Mouse (Mus musculus) brain, embryonic 18.5 days (tissue): ENCODE data around the gene Gabrb2.

Experiments used
- DNase-seq: peaks from one replicate; pipeline ENCODE4 v3.0.0-alpha.2; 2012; ENCODE audit warnings: low read depth, low spot score

Gene Gabrb2

DNA sequence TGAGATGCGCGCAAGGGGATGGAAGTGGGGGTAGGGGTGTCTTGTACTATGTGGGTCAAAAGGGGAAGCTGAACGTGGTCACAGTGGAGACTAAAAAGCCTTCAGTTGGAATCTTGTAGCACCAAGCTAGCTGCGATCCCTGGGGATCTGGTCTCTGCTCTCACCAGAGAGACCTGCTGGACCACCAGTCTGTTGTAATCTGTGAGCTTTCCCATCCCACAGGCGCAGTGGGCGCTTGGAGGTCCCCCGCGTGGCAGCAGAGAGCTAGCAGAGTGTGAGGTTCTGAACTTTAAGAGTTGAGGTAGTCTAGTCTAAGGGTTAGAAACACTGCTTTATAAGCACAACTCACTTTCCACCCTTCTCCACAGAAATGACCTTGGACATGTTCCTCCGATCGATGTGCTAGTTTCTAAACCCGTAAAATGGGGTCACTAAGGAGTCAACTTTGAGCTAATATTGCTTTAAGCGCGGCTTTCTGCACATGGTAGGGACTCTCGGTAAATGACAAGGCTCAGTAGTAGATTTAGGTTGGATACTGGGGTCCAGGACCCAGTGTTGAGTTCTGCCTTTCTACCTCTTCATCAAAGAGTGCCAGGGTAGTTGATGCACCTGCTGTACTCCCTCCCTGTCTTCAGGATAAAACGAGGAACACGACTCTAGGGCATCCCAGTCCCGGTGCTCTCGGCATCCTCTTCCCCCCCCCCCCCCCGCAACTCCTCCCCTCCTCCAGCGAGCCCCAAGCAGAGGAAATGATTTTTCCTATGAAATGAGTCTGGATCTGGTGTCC, at the start of gene Gabrb2:
Gene Gabrb2 (plus strand): TSS at position 762 of the 787 bp plus-strand sequence.
- no peak for DNase-seq

DNA sequence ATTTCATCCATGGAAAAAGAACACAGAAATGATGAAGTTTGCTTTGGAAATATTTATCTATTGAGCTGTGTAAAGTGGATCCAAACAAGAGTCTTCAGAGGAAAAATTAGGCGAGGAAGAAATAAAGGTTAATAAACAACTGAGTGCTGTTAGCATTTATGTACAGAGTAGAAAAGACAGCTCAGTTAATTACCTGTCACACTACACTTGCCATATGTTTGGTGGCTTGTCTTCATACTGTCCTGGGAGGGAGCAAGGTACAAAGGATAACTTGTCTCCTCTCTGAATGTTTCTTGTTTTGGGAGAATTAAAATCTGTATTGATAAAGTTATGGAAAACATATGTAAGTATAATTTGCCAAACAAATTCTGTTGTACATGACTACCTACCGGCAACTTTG, 40.6 kb upstream of the Gabrb2 start:
- no peak for DNase-seq

DNA sequence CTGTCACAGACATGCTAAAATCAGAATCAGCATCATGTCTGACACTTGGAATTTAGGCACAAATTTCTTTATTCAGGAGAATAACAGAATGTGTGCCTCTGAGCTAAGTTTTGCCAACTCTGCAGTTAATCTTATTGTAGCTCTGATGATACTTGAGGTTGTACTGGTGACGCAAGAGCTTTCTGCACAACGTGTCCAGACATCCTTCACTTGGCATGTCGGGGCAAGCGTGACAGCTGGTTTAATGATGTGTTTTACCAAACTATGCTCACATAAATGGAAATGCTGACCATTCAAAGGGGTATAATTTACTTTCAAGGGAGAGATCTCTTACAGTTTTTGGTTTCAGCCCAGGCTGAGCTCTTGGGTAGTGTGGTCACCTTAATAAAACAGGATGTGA, 33.1 kb upstream of the Gabrb2 start:
- no peak for DNase-seq

DNA sequence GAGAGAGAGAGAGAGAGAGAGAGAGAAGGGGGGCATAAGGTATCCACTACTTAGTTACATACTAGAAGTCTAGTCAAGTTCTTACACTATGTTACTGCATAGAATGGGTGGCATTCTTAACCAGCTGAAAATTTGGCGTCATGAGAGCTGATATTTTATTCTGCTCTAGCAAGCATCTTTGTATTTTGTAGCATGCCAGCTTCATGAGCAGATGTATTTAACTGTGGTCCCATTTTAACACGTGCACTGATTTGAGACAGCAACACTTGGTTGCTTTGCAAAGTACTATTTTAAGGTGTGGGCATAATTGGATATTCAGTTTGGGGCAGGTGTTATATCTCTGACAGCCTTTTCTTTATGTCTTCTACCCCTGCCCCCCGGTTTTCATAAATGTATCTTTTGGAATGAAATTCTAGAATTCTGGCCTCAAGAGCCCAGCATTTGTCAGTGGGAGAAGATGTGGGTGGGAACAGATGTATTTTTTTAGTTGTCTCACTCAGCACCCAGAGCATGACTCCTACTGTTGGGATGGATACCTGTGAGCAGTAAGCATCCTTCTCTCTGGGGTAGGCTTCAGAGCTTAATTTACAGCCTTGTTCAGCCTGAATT, 28.8 kb upstream of the Gabrb2 start:
- no peak for DNase-seq

DNA sequence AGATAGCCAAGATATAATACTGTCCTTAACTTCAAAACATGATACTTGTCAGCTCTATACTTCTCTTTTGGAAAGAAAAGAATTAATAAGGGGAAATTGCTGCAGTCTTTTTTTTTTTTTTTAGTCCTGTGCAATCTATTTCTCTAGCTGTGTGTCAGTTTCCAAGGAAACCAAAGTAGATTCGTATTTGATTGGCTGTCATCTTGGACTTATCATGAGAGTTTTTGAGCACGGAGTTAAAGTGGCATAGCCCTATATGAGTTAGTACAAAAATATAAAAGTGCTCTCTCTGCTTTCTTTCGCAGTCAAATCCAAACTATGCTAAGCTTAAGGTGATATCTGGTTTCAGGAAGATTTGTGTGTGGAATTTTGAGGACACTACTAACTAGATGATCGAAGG, 26.1 kb upstream of the Gabrb2 start:
- DNase-seq: peak; percentile 42

DNA sequence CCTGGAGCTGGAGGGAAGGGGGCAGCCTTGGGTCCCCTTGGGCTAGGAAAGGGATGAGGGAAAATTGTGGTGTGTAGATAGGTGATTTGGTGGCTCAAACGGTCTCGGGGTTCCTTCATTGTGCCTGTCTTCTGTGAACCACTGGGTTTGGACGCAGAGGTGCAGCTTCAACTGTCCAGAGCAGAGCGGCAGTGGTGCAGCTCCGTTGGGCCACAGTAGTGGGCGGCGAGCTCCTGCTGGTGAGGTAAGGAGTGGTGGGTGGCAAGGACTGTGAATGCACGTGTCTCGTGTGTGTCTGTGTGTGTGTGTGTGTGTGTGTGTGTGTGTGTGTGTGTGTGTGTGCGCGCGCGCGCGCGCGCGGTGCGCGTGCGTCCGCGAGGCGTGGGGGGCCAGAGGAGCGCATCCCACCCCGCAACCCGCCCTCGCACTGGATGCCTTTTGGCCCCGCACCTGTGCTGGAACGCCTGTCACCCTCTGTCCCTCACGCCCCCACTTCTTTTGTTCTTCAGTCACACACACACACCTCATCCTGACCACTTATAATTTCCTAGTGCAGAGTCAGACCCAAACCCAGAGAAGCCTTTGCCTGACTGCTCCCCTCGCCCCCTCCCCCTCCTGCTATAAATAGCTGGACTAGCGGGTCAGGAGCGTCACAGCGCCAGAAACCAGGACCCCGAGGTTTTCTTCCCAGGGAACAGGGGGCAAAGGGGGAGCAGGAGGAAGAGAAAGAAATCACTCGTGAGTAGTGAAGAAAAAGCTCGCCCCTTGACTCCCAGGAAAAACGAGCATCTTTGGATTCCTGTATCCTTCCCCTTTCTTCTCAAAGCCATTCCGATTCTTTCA, 455 bp downstream of the Gabrb2 start:
- DNase-seq: no peak

DNA sequence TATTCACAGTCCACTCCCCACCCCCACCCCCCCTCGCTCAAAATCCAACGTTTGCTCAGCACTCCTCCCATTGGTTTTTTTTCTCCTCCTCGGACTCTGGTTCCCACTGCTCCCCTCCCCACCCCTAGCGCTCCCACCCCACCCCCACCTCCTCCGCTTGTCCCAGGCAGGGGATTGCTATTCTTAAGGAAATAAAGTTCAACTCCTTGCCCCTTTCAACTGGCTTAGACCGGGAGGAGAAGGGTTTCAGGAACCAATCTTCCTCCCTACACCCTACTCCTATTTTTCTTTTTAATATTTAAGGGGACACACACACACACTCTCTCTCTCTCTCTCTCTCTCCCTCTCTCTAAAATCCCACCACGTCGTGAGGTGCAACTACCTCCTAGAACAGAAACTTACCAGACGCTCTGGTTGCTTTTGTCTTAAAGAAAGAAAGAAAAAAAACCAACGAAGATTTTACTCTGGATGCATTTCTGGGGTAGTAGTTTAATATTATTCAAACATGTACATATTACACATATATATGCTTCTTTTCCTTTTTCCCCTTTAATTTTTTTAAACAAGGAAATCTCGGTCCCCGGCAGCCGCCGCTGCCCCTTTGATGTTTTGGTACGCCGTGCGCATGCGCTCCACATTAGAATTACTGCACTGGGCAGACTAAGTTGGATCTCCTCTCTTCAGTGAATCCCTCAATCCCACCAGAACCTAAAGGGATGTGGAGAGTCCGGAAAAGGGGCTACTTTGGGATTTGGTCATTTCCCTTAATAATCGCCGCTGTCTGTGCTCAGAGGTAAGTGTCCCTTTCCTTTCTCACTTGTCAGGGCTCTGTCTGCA, 1.3 kb downstream of the Gabrb2 start:
- no peak for DNase-seq

DNA sequence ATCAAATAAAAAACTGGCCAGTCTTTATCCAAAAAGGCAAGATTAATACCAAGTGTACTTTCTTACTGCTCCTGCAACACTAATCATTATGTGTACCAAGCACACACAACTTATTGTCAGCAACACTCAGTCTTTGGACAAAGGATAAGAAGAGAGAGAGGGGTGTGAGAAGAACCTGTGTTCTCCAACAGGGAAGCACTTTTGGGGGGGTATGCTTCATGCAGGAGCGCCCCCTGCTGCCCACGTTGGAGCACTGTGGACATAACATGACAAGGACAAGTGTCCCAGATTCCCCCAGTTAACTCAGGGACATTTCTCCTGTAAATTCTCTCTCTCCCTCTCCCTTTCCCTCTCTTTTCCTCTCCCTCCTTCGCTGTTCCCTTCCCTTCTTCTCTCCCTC, 3.7 kb downstream of the Gabrb2 start:
- DNase-seq: no peak

DNA sequence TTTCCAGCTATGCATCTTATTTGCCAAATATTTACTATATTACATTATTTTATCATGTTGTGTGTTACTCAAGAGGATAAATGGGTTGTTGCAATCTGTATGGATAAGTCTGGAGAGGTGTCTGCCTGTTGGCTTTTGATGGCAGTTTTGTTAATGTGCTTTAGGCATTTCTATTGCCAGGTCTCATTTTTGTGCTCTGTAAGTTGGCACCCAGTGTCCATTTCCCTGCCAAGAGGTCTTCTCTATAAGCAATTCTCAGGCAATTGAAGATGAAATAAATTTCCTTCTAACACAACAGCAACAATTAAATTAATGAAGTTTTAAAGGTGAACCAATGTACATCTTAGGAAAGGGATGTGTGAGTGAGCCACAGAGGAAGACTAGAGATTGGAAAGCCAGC, 11.9 kb downstream of the Gabrb2 start:
- no peak for DNase-seq

DNA sequence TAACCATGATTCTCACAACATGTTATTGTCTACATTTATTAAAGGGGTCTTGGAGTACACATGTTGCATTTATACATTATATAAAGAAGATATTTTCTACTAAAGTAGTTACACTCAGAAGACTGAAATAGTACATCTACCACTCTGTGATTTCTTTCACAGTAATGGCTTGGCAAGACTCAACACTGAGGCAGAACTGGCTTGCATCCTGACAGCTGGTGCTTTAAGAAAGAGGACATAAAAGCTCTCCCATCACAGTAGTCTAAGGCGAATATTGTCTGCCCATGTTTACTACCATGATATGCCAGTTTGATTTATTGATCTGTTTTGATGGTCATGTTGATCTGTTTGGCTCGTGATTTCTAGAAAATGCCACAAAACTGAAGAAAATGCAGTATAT, 19.4 kb downstream of the Gabrb2 start:
- DNase-seq: no peak

DNA sequence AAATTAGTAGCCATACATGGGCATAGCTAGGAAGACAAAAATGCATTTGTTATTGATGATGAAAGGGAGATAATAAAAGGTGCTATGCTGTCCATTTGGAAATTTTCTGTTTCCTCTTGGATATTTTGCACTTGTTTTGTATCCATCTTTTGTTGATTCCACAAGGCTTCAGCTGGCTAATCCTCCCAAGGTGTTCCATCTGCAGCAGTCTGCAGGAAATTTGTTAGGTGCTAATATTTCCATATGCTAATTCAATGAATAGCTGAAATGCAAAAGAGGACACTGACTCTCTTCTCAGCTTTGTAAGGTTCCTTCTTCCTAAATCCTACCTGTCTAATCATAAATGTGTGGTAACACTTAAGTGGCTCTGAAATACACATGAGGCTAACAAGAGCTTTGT, 24.1 kb downstream of the Gabrb2 start:
- no peak for DNase-seq

DNA sequence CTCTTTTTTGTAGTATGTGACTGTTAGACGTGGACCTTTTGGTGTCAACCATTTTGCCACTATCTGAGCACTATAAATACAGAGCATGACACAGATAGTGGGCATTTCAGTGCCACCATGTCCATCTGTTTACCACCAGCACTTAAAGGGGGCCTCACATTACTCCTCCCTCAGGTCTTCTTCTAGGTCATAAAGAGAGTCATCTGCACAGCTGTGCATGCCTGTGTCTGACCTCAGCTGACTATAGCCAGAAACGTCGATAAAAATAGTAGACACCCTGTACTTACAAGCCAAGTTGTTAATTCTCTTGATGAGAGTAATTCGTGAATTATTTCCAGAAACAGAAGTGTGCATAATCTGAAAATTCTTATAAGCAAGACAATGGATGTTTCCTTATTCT, 29.4 kb downstream of the Gabrb2 start:
- no peak for DNase-seq

DNA sequence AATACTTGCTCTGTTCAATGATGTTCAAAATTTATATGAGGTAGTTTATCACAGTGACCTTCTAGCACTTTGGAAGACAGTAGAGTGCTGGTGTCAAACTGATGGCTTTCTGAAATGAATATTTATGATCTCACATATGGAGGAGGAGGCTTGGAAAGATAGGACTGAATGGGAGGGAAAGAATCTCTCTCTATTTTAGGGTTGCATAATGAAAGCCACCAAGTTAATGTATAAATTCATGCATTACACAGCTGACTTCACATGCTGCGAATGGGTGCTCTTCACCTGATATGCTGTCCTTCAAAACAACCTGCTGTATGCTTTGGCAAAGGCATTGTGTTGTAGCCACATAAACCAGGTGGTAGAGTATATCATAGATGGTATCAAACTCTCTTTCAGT, 44.6 kb downstream of the Gabrb2 start:
- no peak for DNase-seq

DNA sequence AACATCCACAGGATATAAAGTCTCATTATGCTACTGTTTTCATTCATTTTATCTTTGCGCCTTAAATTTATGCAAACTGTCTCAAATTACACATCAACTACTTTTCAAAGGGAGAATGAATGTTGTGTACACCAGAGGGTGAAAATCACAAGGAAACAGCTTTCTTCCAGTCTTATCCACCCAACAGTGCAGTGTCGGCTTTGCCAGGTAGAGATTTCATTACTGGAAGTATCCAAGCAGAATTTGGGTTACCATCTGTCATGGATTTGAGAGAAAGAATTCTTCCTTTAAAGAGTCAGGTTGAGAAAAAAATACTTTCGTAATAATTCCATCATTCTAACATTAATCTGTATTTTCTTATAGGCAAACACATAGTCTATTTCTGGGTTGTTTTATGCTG, 48.8 kb downstream of the Gabrb2 start:
- DNase-seq: no peak

DNA sequence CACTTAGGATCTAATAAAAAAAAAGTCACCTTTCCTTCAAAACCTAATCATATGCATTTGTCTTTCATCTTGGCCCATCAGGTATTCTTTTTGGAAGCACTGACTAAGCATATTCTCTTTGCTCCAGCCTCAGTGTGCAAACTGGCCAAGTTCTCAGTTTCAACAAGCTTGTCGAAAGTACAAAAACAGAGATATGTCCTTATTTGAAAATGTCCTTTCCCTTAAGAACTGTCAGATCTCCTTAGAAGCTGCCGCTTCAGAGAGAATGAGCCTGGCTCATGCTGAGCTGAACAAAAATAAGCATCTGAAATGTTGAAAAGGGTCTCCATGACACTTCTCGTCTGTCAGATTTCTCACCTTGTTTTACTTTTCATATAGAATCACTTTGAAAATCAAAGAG, 55.0 kb downstream of the Gabrb2 start:
- DNase-seq: no peak

DNA sequence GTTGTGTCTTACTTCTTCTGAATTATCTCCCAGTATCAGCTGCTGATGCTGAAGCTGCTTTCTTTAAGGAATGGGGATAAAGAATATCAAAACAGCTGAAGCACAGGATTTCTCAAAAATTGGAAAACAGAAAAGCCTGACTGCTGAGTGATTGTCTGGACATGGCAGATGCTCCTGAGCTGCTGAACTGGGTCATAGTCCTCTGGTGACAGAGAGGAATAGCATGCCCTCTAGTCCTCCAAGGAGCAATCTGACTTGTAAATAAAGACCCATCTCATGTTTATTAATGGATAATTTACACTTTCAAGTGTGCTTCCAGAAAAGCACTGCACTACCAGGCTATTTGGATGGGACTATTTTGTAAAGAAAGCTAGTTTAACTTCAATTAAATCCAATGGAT, 68.1 kb downstream of the Gabrb2 start:
- DNase-seq: no peak

DNA sequence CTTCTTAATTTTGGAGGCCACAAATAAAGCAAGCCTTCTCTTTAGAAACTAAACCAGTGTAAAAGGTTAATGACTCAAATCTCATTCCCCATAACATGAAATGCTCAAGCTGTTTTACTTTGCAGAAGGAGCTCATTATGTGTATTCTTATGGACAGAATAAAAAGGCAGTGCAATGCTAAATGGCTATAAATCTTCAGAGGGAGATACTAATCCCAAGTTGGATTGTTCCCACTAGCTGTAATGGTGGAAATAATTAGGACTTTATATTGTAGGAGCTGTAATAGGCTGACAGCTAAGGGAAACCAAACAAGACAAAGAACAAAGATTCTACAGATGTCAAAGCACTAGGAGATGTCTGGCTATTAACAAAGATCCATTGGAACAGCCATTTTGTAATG, 81.6 kb downstream of the Gabrb2 start:
- DNase-seq: no peak

DNA sequence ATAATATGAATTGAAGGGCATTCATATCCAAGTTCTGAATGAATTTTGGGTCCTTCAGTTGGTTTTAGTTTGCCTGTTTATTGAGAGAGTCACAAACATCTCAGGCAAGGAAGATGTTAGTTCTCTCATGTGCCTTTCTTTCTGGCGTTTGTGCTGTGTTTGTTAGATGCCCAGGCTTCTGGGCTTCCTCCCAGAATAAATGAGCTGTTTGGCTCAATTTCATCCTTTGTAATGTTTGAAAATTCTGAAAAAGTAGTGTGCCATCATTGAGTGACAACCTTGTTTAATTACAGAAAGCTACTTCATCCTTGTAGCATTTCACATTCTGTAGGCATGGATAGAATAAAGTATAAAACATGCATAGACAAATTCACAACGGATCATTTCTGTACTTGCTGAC, 85.9 kb downstream of the Gabrb2 start:
- peak; percentile 6 for DNase-seq

DNA sequence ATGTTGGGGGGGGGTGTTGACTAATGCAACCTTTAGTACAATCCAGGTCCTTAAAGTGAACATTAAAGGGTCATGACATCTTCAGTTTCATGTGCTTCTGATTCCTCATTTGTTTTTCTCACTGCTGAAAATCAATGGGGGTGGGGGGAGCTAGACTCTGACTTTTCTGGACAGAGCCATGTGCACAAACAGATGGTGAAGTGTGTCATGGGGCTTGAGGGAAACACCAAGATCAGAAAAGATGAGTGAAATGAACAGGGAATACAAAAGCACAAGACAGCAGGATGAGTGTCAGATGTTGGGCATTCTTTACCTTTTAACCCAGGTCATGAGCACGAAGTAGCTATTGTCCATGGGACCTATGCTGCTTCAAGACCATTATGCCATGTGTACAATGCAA, 86.4 kb downstream of the Gabrb2 start:
- no peak for DNase-seq

DNA sequence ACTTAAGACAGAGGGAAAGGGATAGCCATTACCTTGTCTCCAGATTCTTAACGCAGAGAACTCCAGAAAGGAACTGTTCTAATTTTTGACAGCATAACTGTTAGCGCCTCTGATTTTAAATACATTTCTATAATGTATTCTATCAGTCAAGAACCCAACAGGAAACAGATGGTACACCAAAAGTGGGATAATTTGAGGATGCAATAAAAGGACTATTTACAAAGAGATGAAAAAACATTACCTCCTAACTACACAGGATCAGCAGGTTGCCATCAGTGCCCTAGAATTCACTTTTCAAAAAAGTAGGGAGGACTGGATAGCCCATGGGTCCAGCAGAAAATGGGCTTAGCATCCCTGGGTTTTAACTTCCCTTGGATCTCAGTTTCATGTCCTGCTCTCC, 102.4 kb downstream of the Gabrb2 start:
- DNase-seq: no peak

DNA sequence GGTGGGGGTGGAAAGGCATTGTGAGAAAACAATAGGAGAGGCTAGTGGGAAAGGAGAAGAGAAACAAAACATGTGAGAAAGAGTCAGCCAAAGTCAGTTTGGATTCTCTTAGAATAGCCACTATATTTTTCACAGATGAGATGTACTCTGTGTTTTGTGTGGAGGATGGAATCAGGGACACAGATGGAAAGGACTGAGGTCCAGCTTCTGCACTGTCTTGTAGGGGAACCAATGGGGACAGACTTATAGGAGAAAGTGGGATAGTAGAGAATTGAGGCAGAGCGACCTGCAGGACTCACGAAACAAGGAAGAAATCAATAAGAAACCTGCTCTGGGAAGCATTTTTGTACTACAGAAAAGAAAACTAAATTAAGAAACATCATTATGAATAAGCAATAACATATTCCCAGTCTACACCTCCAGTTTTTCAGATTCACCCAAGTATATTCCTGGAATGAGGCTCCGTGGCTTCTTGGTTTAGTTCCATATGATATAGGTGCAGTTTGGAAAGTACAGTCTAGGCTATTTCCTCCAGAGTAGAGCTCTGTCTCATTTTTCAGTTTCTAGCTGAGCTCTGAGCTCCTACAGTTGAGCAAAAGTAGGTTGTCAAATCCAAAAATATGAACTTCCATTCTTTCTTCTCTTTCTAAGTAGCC, 108.8 kb downstream of the Gabrb2 start:
- no peak for DNase-seq
